Mouse (Mus musculus): ENCODE data around the gene Efcab5. TPM values are rescaled to one million over a fixed set of nuclear protein-coding genes. Genes with fewer than 3 reads are reported as not detected.

Gene Efcab5
- total RNA-seq, 2 experiments from 2014 or later = 0.57 to 1.2 TPM

Small RNA genes within 50 kb of the gene (microRNA-seq; reads per million reads assigned to microRNA genes)
- gene Mir423 = 461 reads per million, percentile 66 among the genes with 10 or more reads in this experiment

Other genes with a start within 250 kb of the Efcab5 start
- gene Slc6a4, start 190.4 kb downstream of the Efcab5 start, total RNA-seq (2021) = 1 to 10 TPM; 1.5 to 2.9 TPM
- 10 to 100 TPM; 15.9 to 16.2 TPM for gene Nsrp1, start 110.5 kb downstream of the Efcab5 start, total RNA-seq (2021)
- gene Ssh2, start 27.3 kb upstream of the Efcab5 start, total RNA-seq (2021) = 10 to 100 TPM; 29.1 to 35.9 TPM